Mouse (Mus musculus) stomach, postnatal 0 days (tissue): ENCODE data around the gene Nemp1. TPM values are rescaled to one million over a fixed set of nuclear protein-coding genes. Genes with fewer than 3 reads are reported as not detected.
A peak's percentile ranks its signal among the peaks of the same experiment; 100 is the strongest.

Source experiments
- ATAC-seq: fragments of 200-750 bp; cut with Nextera tagmentation; 2 replicates; pipeline ENCODE4 v1.8.0; 2017; ENCODE audit not compliant: low FRiP score, low TSS enrichment
- DNase-seq: peaks from one replicate; pipeline ENCODE4 v3.0.0-alpha.2; 2016; ENCODE audit warnings: low spot score
- H3K27ac ChIP-seq: fragments of 300-500 bp; sonication (generic); replicated peaks from 2 replicates; pipeline ENCODE4 v1.5.1; 2014; ENCODE audit warnings: mild to moderate bottlenecking, control low read depth
- H3K27me3 ChIP-seq: fragments of 300-500 bp; sonication (generic); 2 replicates; pipeline ENCODE4 v1.6.1; 2014; ENCODE audit warnings: low read length; ENCODE audit not compliant: control insufficient read depth, insufficient read depth
- H3K36me3 ChIP-seq: fragments of 300-500 bp; sonication (generic); 2 replicates; pipeline ENCODE4 v1.6.1; 2014; ENCODE audit warnings: low read length, mixed read lengths; ENCODE audit not compliant: control insufficient read depth, insufficient read depth
- H3K4me1 ChIP-seq: fragments of 300-500 bp; sonication (generic); replicated peaks from 2 replicates; pipeline ENCODE4 v1.6.1; 2014; ENCODE audit warnings: antibody characterized with exemption; ENCODE audit not compliant: control insufficient read depth, insufficient read depth
- H3K4me2 ChIP-seq: fragments of 300-500 bp; sonication (generic); replicated peaks from 2 replicates; pipeline ENCODE4 v1.6.1; 2014; ENCODE audit warnings: low read depth, mild to moderate bottlenecking, control low read depth, moderate library complexity
- H3K4me3 ChIP-seq: fragments of 300-500 bp; sonication (generic); 2 replicates; pipeline ENCODE4 v1.5.1; 2014; ENCODE audit warnings: low read depth, low read length, control low read depth
- H3K9ac ChIP-seq: fragments of 300-500 bp; sonication (generic); 2 replicates; pipeline ENCODE4 v1.6.1; 2014; ENCODE audit warnings: mild to moderate bottlenecking, low read length, control low read depth, mixed read lengths
- H3K9me3 ChIP-seq: fragments of 300-500 bp; sonication (generic); 2 replicates; pipeline ENCODE4 v1.6.1; 2016; ENCODE audit warnings: low read length; ENCODE audit not compliant: control insufficient read depth
- CTCF ChIP-seq: IDR thresholded peaks from 2 replicates; pipeline ENCODE4 v1.5.1; 2016; ENCODE audit warnings: antibody characterized with exemption, low read depth, mild to moderate bottlenecking, moderate library complexity
- EP300 ChIP-seq: optimal IDR thresholded peaks from 2 replicates; pipeline ENCODE3; 2016; ENCODE audit warnings: antibody characterized with exemption
- WGBS: fragments of 180-500 bp; shearing (Covaris S2); extraction: QIAGEN DNeasy Blood & Tissue Kit; methylation state at CpG from one replicate; pipeline ENCODE4 v1.1.7; 2014; 5-methylcytosine and 5-hydroxymethylcytosine counted together
- polyA plus RNA-seq: library from polyadenylated mRNA; unstranded; fragments of >200 nt; fragmentation: Nextera tagmentation; extraction: Ambion mirVana; gene quantifications from 2 replicates; pipeline ENCODE4 v1.2.1, GENCODE M21; 2015

The Nemp1 gene
- polyA plus RNA-seq, 1 experiment from 2014 or later, result 4.1 TPM

DNA sequence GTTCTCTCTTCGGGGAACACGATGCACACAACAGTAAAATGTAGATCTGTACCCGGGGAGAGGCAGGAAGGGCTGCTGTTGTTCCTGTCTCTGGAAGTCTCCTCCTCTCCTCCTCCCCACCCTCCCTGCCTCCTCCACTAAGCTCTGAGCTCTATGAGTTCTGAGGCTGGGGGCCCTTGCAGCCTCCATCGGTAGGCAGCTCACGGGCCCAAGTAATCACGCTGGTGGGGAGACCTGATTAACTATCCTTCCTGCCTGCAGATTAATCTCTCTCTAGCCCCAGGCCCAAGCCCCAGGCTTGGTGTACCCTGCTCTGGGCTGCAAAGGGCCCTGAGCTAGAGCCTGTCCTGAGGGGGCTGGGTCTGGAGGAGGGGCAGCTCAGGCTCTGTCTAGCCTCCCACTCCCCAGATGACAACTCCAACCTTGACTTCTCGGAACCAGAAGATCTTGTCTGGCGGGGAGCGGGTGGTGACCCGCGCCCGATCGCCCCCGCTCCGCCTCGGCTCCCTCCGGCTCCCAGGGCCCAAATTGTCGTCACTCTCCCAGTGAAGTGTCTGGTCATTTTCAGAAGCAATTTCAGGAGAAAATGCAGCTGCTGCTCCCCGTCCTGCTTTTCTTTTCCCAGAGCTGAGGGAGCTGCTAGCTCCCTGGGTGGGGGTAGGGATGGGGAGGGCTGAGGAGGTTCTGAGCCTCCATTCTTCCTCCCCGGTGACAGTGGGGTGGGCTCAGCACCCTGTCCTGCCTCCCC is 55.1 kb downstream of the Nemp1 start:
- Histone ChIP-seq H3K27ac (peak overlapping the region; percentile 86), H3K4me1 (no peaks in the 10 kb centered on the region), H3K27me3 (no peaks in the 10 kb centered on the region), H3K4me2 (peak overlapping the region; percentile 44), H3K36me3 (no peaks in the 10 kb centered on the region), H3K4me3 (peak overlapping the region; percentile 32), H3K9ac (peak overlapping the region; percentile 59), H3K9me3 (no peaks in the 10 kb centered on the region)
- WGBS, result 9% methylated on average over 20 of the region's 20 CpGs
- DNase-seq (no peak), ATAC-seq (no peak)
- no peak for TF ChIP-seq EP300
- no peak for TF ChIP-seq CTCF

GRCm38 (mm10) chr10:127724178-127724577 is 57.5 kb downstream of the Nemp1 start, which contains the start of gene Tac2:
TSS of gene Tac2 (plus strand) at chr10:127724478.
- TF ChIP-seq EP300 (no peak), CTCF (no peak)
- DNase-seq (no peak), ATAC-seq (no peak)
- 82% methylated on average over 3 of the region's 3 CpGs for WGBS
- Histone ChIP-seq H3K4me3 (no peak within 1 kb of the TSS), H3K9ac (no peak within 1 kb of the TSS), H3K4me1 (no peaks in the 10 kb centered on the region), H3K4me2 (no peak within 1 kb of the TSS), H3K27me3 (no peaks in the 10 kb centered on the region), H3K27ac (no peak within 1 kb of the TSS), H3K9me3 (no peaks in the 10 kb centered on the region), H3K36me3 (no peaks in the 10 kb centered on the region)

GRCm38 (mm10) chr10:127725136-127725535 is 58.4 kb downstream of the Nemp1 start:
- TF ChIP-seq EP300 (no peak), CTCF (no peak)
- Histone ChIP-seq H3K27ac (no peak overlapping the region), H3K4me3 (no peak overlapping the region), H3K4me2 (no peak overlapping the region), H3K36me3 (no peaks in the 10 kb centered on the region), H3K9ac (no peak overlapping the region), H3K27me3 (no peaks in the 10 kb centered on the region), H3K4me1 (no peaks in the 10 kb centered on the region), H3K9me3 (no peaks in the 10 kb centered on the region)
- WGBS, result 65% methylated on average over 4 of the region's 4 CpGs
- no peak for DNase-seq
- 0 out of 2 replicates have a peak, but pooled peaks have one; percentile 16 for ATAC-seq

DNA sequence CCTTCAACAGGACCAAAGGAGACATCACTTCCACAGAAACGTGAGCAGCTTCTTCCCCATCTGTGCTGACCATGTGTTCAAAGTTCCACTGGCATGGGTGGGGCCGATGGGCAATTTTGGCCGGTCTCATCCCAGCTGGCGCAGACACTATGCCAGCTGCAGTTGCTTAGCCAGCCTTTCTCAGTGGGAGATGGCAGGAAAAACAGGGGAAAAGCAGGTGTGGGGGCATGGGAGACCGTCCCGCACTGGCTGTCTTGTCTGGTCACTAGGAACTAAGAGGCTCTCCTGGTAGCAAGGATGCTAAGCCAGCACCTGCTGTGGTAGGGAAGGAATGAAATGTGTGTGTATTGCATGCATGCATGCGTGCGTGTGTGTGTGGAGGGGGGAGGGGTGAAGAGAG is 61.7 kb downstream of the Nemp1 start:
- Histone ChIP-seq H3K4me2 (no peak overlapping the region), H3K4me3 (no peak overlapping the region), H3K9ac (no peak overlapping the region), H3K36me3 (no peaks in the 10 kb centered on the region), H3K27me3 (no peaks in the 10 kb centered on the region), H3K9me3 (no peaks in the 10 kb centered on the region), H3K27ac (no peak overlapping the region), H3K4me1 (no peaks in the 10 kb centered on the region)
- WGBS, result 70% methylated on average over 8 of the region's 8 CpGs
- TF ChIP-seq EP300 (no peak), CTCF (no peak)
- ATAC-seq (no peak), DNase-seq (no peak)

DNA sequence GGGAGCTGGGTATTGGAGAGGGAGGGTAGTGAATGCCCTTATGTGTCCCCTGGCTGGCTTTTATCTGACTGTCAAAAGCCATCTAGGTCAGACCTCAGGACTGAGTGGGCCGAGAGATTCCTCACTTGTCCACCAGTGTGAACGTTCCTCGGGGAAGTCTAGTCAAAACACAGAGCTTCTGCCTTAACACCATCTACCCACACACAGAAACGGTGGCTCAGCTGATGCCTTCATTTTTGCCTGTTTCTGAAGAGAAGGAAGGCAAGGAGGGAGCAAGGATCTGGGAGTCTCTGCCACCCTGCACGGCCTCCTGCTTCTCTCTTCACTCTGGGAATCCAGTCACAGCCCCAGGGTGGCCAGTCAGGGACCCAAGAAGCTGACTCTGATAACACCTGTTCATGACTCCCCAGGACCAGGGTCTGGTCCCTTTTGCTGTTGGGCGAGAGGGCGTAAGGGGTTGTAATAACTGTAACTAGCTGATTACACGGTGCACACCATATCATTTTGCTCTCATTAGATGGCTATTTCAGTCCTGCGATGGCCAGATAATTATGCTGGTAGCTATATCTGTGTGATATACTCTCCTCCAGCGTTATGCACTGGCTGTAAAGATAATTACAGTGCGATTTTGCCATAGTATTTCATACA is 63.7 kb downstream of the Nemp1 start:
- no peak overlapping the region for H3K4me2 ChIP-seq
- H3K4me1 ChIP-seq, result no peaks in the 10 kb centered on the region
- no peaks in the 10 kb centered on the region for H3K27me3 ChIP-seq
- no peak overlapping the region for H3K27ac ChIP-seq
- H3K36me3 ChIP-seq, result no peaks in the 10 kb centered on the region
- no peak overlapping the region for H3K9ac ChIP-seq
- DNase-seq (no peak), ATAC-seq (no peak)
- WGBS, result 73% methylated on average over 11 of the region's 11 CpGs
- no peak overlapping the region for H3K4me3 ChIP-seq
- TF ChIP-seq CTCF, result no peak
- TF ChIP-seq EP300, result no peak
- H3K9me3 ChIP-seq, result no peaks in the 10 kb centered on the region

GRCm38 (mm10) chr10:127730933-127731310 is 64.2 kb downstream of the Nemp1 start:
- no peaks in the 10 kb centered on the region for H3K9me3 ChIP-seq

More at GRCm38 (mm10) chr10:127730933-127731310, 64.2 kb downstream of the Nemp1 start:
- no peak overlapping the region for H3K27ac ChIP-seq
- no peaks in the 10 kb centered on the region for H3K36me3 ChIP-seq
- DNase-seq, result no peak
- no peak for ATAC-seq
- H3K4me1 ChIP-seq, result no peaks in the 10 kb centered on the region
- no peak overlapping the region for H3K4me3 ChIP-seq
- H3K9ac ChIP-seq, result no peak overlapping the region
- TF ChIP-seq CTCF, result no peak
- 40% methylated on average over 9 of the region's 9 CpGs for whole genome bisulfite sequencing
- no peak overlapping the region for H3K4me2 ChIP-seq
- no peaks in the 10 kb centered on the region for H3K27me3 ChIP-seq
